Mouse (Mus musculus): ENCODE data around the gene Gm28308.

The Gm28308 gene

DNA sequence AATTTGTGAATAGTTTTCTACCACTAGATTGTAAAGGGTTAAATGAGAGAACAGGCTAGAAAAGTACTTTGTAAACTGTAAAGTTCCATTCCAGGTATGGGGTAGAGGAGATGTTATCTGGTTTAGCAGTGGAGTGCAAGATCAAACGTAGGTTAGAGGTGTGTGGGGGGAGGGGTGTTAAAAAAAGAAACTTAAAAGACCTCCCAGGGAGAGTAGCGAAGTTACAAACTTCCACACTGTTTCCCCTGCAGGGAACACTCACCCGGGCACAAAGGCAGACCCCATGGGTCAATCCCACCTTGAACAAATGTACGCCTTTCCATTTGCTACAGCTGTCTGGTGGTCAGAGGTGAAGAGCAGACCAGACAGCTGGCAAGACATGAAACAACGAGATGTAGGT, 97.2 kb downstream of the Gm28308 start:
- in situ Hi-C loops (cut with MboI, MseI): no loop called here
